Mouse (Mus musculus): ENCODE measurements around the gene Mrpl19.

The Mrpl19 gene
- long read RNA-seq, experiment 1, full-length matches to known transcripts: 38 of 39 reads
- long read RNA-seq, experiment 1, partial matches to known transcripts: 0 of 39 reads
- long read RNA-seq, experiment 1, other reads (novel, unspliced or antisense): 1 of 39 reads
- long read RNA-seq, experiment 2, full-length matches to known transcripts: 65 of 68 reads
- long read RNA-seq, experiment 2, partial matches to known transcripts: 1 of 68 reads
- long read RNA-seq, experiment 2, other reads (novel, unspliced or antisense): 2 of 68 reads

DNA sequence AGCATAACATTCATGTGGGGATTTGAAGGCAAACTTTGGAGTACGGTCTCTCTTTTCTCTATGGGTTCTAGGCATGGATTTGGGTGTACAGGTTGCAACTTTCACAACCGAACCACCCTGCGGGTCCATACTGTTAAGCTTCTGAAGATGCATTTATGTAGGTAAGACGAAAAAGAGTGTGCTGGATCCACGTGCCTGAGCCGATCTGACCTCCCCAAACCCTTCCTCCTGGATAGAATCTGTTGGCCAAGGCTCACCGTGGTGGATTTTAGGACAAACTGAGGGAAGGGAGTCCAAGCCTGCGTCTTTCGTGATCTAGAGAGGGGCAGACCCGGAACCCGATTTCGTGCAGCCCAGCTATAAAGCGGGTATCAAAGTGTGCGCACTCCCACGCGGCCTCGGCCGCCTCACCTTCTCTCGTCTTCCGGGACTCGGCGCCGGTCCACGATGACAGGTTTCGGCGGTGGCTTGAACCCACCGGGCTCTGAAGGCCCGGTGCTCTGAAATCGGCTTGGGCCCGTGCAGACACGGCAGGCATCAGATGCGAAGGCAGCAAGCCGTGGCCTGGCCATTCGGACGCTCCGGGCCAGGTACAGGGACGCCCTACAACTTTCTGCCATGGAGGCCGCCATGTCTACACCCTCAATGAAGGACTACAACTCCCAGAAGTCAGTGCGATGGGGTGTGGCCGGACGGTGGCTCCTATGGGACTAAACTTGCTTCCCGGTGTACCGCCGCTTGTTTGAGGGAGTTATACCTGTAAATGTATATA lies at the start of gene Mrpl19:
Gene Mrpl19 (minus strand): TSS at position 663 of the 772 bp plus-strand sequence.
- intact Hi-C loops (cut with DNase I): no loop called here

- intact Hi-C loops (cut with DNase I): no loop called here
These were observed 46.6 kb upstream of the Mrpl19 start for GRCm38 (mm10) chr6:82012392-82012791.

- intact Hi-C loops (cut with DNase I): no loop called here
These were observed 24.5 kb upstream of the Mrpl19 start for GRCm38 (mm10) chr6:81990049-81990810.

- intact Hi-C loops (cut with DNase I): loop anchor here (5.0 kb wide), 2 partner anchors 54 to 69 kb away; partner anchors contain the start of gene Eva1a
These were observed 22.6 kb upstream of the Mrpl19 start for GRCm38 (mm10) chr6:81988341-81988740.

- intact Hi-C loops (cut with DNase I): loop anchor here (2.0 to 5.0 kb wide), 3 partner anchors 55 to 131 kb away; partner anchors contain the start of gene Eva1a
These were observed 21.8 kb upstream of the Mrpl19 start for GRCm38 (mm10) chr6:81987580-81987979.

DNA sequence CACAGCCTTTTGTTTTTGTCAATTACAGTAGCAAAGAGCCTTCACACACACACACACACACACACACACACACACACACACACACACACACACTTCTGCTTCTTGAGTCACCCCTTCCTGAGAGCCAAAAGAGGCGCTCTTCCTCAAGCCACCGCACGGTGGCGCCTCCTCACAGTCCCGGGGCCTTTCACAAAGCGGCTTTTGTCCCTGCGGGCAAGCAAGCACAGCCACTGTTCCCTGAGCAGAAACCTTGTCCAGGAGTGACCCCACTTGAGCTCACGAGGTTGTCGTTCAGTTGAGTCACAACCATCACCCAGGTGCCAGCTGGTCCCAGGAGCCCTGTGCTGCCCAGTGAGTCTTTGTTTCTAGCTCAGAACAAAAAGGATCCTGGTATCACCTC lies 21.3 kb upstream of the Mrpl19 start:
- intact Hi-C loops (cut with DNase I): loop anchor here (2.0 to 5.0 kb wide), 3 partner anchors 55 to 132 kb away; partner anchors contain the start of gene Eva1a

GRCm38 (mm10) chr6:81986599-81986998 lies 20.8 kb upstream of the Mrpl19 start:
- intact Hi-C loops (cut with DNase I): loop anchor here (2.0 to 5.0 kb wide), 3 partner anchors 56 to 132 kb away; partner anchors contain the start of gene Eva1a

DNA sequence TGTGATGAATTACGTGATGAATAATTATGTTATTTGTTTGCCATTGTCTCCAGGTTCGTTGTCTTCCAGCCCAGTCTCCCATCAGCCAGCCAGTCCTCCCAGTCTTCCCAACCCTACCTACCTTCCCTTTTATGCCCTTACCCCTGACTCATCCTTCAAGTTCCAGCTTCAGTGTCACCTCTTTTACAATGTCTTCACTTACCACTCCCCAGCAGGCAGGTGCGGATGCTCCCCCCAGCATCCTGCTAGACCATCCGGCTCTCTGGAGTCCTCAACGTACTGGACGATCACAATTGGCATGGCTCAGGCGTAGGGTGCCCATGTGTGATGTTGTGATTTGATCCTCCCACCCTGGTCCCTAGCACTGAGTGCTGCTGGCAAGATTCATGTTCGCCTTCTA lies 20.4 kb upstream of the Mrpl19 start:
- intact Hi-C loops (cut with DNase I): loop anchor here (2.0 to 5.0 kb wide), 3 partner anchors 56 to 133 kb away; partner anchors contain the start of gene Eva1a

DNA sequence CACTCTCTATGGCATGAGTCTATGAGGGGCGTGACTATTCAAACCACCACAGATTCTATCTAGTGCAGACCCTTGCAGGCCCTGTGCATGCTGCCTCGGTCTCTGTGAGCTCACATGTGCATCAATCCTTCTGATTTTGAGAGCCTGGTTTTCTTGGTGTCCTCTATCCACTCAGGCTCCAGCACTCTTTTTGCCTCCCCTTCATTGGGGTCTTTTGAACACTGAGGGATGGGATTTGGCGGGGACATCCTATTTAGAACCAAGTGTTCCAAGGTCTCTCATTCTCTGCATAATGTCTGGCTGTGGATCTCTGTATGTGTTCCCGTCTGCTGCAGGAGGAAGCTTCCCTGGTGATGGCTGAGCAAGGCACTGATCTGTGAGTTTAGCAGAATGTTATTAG lies 13.5 kb upstream of the Mrpl19 start:
- intact Hi-C loops (cut with DNase I): loop anchor here (5.0 kb wide), 2 partner anchors 623 to 728 kb away; partner anchors contain the start of gene Pole4

GRCm38 (mm10) chr6:81975971-81976621 lies 10.3 kb upstream of the Mrpl19 start:
- intact Hi-C loops (cut with DNase I): loop anchor here (2.0 to 5.0 kb wide), 3 partner anchors 143 to 731 kb away; partner anchors contain the start of gene Pole4

DNA sequence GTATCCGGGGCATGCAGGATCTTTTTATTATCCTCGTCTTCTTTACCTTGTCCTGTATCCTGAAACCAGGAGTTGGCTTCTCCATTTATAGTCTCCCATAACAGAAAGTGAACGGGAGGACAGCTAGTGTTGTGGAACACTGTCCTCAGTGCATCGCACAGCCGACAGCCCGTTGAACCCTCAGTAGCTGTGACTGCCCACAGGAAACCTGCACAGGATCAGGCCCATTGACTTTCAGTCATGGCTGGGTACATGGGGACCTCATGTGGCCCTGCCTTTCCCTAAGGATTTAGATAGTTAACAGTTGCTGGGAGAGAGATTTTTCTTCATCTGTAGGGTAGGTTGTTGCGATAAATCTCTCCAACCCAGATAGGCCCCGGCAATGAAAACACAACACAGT lies 6.8 kb upstream of the Mrpl19 start:
- intact Hi-C loops (cut with DNase I): no loop called here

GRCm38 (mm10) chr6:81971196-81971595 lies 5.4 kb upstream of the Mrpl19 start:
- intact Hi-C loops (cut with DNase I): no loop called here

DNA sequence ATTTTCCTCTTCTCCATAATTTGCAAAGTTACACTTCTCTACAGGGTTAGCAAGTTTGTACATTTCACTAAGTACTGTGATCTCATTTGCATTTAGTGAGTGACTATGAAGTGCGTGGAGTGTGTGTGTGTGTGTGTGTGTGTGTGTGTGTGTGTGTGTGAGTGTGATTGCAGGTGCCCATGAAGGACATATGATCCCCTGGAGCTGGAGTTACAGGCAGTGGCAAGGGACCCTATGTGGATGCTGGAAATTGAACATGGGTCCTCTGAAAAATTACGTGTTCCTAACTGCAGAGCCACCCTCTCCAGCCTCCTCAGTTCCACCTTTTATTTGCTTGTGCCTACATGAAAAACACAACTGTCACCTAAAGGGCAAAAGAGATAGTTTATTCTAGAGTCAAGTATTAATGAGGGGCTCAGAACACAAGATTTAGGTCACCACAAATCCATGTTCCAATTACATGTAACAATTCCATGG lies 348 bp upstream of the Mrpl19 start:
- intact Hi-C loops (cut with DNase I): no loop called here

- intact Hi-C loops (cut with DNase I): no loop called here
These were observed 5.5 kb downstream of the Mrpl19 start for GRCm38 (mm10) chr6:81960284-81960683.

- intact Hi-C loops (cut with DNase I): no loop called here
These were observed 5.9 kb downstream of the Mrpl19 start for GRCm38 (mm10) chr6:81959866-81960265.

DNA sequence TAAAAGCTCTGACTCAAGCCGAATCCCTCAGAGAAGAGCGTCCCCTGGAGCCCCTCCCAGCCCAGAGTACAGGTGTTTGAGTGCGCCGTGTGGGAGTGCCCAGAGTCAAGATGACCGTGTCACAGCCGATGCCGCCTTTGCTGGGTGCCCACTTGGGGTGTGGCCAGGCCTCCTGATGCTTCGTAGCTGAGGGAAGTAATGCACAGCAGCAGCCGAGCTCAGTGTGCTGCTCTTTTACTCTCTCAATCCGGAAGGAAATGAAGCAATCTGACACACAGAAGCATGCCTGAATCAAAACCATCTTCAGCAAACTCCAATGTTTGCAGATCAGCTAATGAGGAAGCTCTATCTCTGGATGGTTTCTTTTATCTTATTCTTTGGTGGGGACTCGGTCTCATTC lies 7.8 kb downstream of the Mrpl19 start:
- intact Hi-C loops (cut with DNase I): no loop called here

DNA sequence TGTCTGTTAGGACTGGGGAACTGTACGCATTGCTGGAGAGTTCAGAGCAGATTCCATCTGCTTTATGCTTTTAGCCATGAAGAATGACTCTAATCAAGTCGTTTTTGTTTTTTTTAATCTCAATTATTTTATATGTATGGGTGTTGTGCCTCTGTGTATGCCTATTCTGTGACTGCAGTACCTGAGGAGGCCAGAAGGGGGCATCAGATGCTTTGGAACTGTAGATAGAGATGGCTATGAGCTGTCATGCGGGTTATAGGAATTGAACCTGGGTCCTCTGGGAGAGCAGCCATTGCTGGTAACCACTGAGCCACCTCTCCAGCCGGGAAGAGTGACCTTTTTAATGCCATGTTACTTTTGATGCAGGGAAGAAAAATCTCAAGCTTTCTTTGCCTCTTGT lies 9.4 kb downstream of the Mrpl19 start:
- intact Hi-C loops (cut with DNase I): no loop called here

GRCm38 (mm10) chr6:81955133-81955532 lies 10.6 kb downstream of the Mrpl19 start:
- intact Hi-C loops (cut with DNase I): no loop called here

GRCm38 (mm10) chr6:81946906-81947305 lies 18.9 kb downstream of the Mrpl19 start:
- intact Hi-C loops (cut with DNase I): no loop called here

DNA sequence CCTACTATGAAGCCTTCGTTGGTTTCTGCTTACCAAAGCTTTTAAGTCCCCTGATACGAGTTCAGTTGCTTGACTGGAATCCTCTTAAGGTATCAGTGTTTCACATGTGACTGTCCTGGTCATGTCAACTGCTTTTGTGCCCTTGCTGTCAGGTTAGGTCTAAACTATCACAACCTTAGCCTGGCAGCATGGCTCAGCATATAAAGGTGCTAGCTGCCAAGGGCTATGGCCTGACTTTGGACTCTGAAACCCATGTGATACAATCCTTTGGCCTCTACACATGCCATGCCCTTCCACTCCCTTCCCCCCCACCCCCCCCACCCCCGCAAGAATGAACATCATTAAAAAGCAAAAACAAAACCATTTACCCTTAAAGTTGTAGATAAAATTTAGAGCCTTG lies 21.3 kb downstream of the Mrpl19 start:
- intact Hi-C loops (cut with DNase I): no loop called here

- intact Hi-C loops (cut with DNase I): no loop called here
These were observed 22.5 kb downstream of the Mrpl19 start for GRCm38 (mm10) chr6:81943281-81943680.

All from adrenal gland (tissue).